Mouse (Mus musculus): ENCODE measurements around the gene Ccdc149. TPM values are rescaled to one million over a fixed set of nuclear protein-coding genes. Genes with fewer than 3 reads are reported as not detected.
A peak's percentile ranks its signal among the peaks of the same experiment; 100 is the strongest.

The Ccdc149 gene
- polyA plus RNA-seq, 1 experiment from 2014 or later, result 2.6 TPM

GRCm38 (mm10) chr5:52382837-52383236 lies 88.5 kb downstream of the Ccdc149 start:
- no peak overlapping the region for H3K9ac ChIP-seq
- no peaks in the 10 kb centered on the region for H3K27me3 ChIP-seq (replicated peaks)
- no peak for ATAC-seq (ENCODE audit: insufficient number of reproducible peaks, low FRiP score)
- no peak overlapping the region for H3K4me3 ChIP-seq
- H3K4me2 ChIP-seq, result no peak overlapping the region
- 78% methylated on average over 8 of the region's 8 CpGs for WGBS
- H3K4me1 ChIP-seq (replicated peaks), result no peaks in the 10 kb centered on the region
- H3K27ac ChIP-seq (ENCODE audit: poor library complexity, severe bottlenecking), result no peak overlapping the region
- H3K36me3 ChIP-seq, result no peaks in the 10 kb centered on the region
- no peaks in the 10 kb centered on the region for H3K9me3 ChIP-seq (replicated peaks)

GRCm38 (mm10) chr5:52375847-52376246 lies 95.5 kb downstream of the Ccdc149 start:
- Histone ChIP-seq H3K9ac (no peak overlapping the region), H3K36me3 (no peaks in the 10 kb centered on the region), H3K4me2 (no peak overlapping the region), H3K9me3 (replicated peaks) (no peaks in the 10 kb centered on the region), H3K4me3 (no peak overlapping the region), H3K4me1 (replicated peaks) (no peaks in the 10 kb centered on the region), H3K27ac (ENCODE audit: poor library complexity, severe bottlenecking) (no peak overlapping the region), H3K27me3 (replicated peaks) (no peaks in the 10 kb centered on the region)
- ATAC-seq (ENCODE audit: insufficient number of reproducible peaks, low FRiP score), result no peak
- 77% methylated on average over 9 of the region's 9 CpGs for WGBS

GRCm38 (mm10) chr5:52370901-52371300 lies 100.4 kb downstream of the Ccdc149 start:
- no peaks in the 10 kb centered on the region for H3K9me3 ChIP-seq (replicated peaks)
- no peak overlapping the region for H3K27ac ChIP-seq (ENCODE audit: poor library complexity, severe bottlenecking)
- no peak for ATAC-seq (ENCODE audit: insufficient number of reproducible peaks, low FRiP score)
- H3K4me1 ChIP-seq (replicated peaks), result no peaks in the 10 kb centered on the region
- no peak overlapping the region for H3K4me3 ChIP-seq
- no peaks in the 10 kb centered on the region for H3K36me3 ChIP-seq
- peaks cover 26% of the 10 kb centered on the region for H3K27me3 ChIP-seq (replicated peaks)
- no peak overlapping the region for H3K4me2 ChIP-seq
- WGBS, result 87% methylated on average over 6 of the region's 6 CpGs
- H3K9ac ChIP-seq, result no peak overlapping the region

- WGBS, result 37% methylated on average over 63 of the region's 63 CpGs
- H3K36me3 ChIP-seq, result no peaks in the 10 kb centered on the region
- H3K4me2 ChIP-seq, result peak overlapping the region; percentile 69
- H3K27me3 ChIP-seq (replicated peaks), result peaks cover 26% of the 10 kb centered on the region
- no peak overlapping the region for H3K27ac ChIP-seq (ENCODE audit: poor library complexity, severe bottlenecking)
- H3K4me3 ChIP-seq, result peak overlapping the region; percentile 36
- ATAC-seq (ENCODE audit: insufficient number of reproducible peaks, low FRiP score), result no peak
- peak overlapping the region; percentile 53; the same call in 1 of the 2 replicates for H3K9ac ChIP-seq
- H3K4me1 ChIP-seq (replicated peaks), result peaks cover 11% of the 10 kb centered on the region
- H3K9me3 ChIP-seq (replicated peaks), result no peaks in the 10 kb centered on the region
Measured at GRCm38 (mm10) chr5:52367866-52368840, 103.2 kb downstream of the Ccdc149 start.

- Histone ChIP-seq H3K36me3 (no peaks in the 10 kb centered on the region), H3K9me3 (replicated peaks) (no peaks in the 10 kb centered on the region)
Measured at GRCm38 (mm10) chr5:52366661-52367060, 104.7 kb downstream of the Ccdc149 start.

GRCm38 (mm10) chr5:52365930-52366329 lies 105.4 kb downstream of the Ccdc149 start:
- H3K27me3 ChIP-seq (replicated peaks), result peaks cover 26% of the 10 kb centered on the region
- ATAC-seq (ENCODE audit: insufficient number of reproducible peaks, low FRiP score), result no peak
- no peaks in the 10 kb centered on the region for H3K36me3 ChIP-seq
- no peak overlapping the region for H3K4me3 ChIP-seq
- H3K4me1 ChIP-seq (replicated peaks), result peaks cover 13% of the 10 kb centered on the region
- no peak overlapping the region for H3K27ac ChIP-seq (ENCODE audit: poor library complexity, severe bottlenecking)
- WGBS, result 81% methylated on average over 5 of the region's 5 CpGs
- H3K9ac ChIP-seq, result no peak overlapping the region
- no peak overlapping the region for H3K4me2 ChIP-seq
- H3K9me3 ChIP-seq (replicated peaks), result no peaks in the 10 kb centered on the region

More at GRCm38 (mm10) chr5:52366661-52367060, 104.7 kb downstream of the Ccdc149 start:
- WGBS, result 54% methylated on average over 2 of the region's 2 CpGs
- H3K4me3 ChIP-seq, result no peak overlapping the region
- no peak for ATAC-seq (ENCODE audit: insufficient number of reproducible peaks, low FRiP score)
- H3K4me1 ChIP-seq (replicated peaks), result peaks cover 12% of the 10 kb centered on the region
- H3K27ac ChIP-seq (ENCODE audit: poor library complexity, severe bottlenecking), result no peak overlapping the region
- H3K27me3 ChIP-seq (replicated peaks), result peaks cover 26% of the 10 kb centered on the region
- no peak overlapping the region for H3K9ac ChIP-seq
- H3K4me2 ChIP-seq, result no peak overlapping the region

- 54% methylated on average over 5 of the region's 5 CpGs for WGBS
Measured at GRCm38 (mm10) chr5:52364521-52364920, 106.8 kb downstream of the Ccdc149 start.

DNA sequence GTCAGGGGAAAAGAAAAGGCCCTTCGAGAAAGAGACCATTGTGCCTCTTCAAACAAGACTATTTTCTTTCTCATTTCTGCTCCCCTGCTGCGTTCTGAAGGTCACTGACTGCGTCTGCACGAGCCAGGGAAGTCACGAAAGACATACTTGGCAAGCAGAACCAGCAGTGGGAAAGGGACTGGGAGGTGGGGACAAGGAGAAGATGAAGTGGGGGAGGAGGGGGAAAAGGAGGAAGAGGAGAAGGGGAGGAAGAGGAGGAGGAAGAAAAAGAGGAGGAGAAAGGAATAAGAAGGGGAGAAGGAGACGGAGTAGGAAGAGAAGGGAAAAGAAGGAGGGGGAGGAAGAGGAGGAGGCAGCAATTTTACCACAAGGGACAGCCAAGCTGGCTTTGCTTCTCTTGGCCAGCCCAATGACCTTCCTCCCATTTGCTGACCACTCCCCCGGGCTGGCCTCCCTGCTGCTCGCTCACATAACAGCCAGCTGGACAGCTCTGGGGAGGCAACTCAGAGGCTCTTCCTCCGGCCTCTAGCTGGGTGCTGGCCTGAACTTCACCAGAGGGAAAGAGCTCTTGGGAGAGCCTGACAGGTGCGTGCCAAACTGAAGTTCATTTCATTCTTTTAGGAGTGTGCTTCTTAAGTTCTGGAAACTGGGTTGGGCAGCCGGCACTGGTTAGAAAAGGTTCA lies 107.7 kb downstream of the Ccdc149 start, which contains the start of gene Sod3:
Sod3 (plus strand) TSS at position 324 of the 683 bp plus-strand sequence.
- H3K9ac ChIP-seq, result no peak within 1 kb of the TSS
- peak; percentile 45; the same call in 1 of the 2 replicates for ATAC-seq (ENCODE audit: insufficient number of reproducible peaks, low FRiP score)
- H3K27me3 ChIP-seq (replicated peaks), result peaks cover 13% of the 10 kb centered on the region
- no peaks in the 10 kb centered on the region for H3K36me3 ChIP-seq
- 17% methylated on average over 11 of the region's 11 CpGs for WGBS
- peak within 1 kb of the TSS; percentile 33 for H3K4me2 ChIP-seq
- H3K4me3 ChIP-seq, result no peak within 1 kb of the TSS
- no peaks in the 10 kb centered on the region for H3K9me3 ChIP-seq (replicated peaks)
- H3K27ac ChIP-seq (ENCODE audit: poor library complexity, severe bottlenecking), result no peak within 1 kb of the TSS
- H3K4me1 ChIP-seq (replicated peaks), result peaks cover 22% of the 10 kb centered on the region

More at GRCm38 (mm10) chr5:52364521-52364920, 106.8 kb downstream of the Ccdc149 start:
- peaks cover 22% of the 10 kb centered on the region for H3K4me1 ChIP-seq (replicated peaks)
- ATAC-seq (ENCODE audit: insufficient number of reproducible peaks, low FRiP score), result no peak
- H3K27ac ChIP-seq (ENCODE audit: poor library complexity, severe bottlenecking), result no peak overlapping the region
- no peak overlapping the region for H3K4me3 ChIP-seq
- H3K36me3 ChIP-seq, result no peaks in the 10 kb centered on the region
- H3K4me2 ChIP-seq, result no peak overlapping the region
- H3K9me3 ChIP-seq (replicated peaks), result no peaks in the 10 kb centered on the region
- H3K27me3 ChIP-seq (replicated peaks), result peaks cover 21% of the 10 kb centered on the region
- no peak overlapping the region for H3K9ac ChIP-seq

GRCm38 (mm10) chr5:52362776-52363467 lies 108.4 kb downstream of the Ccdc149 start:
- peaks cover 7% of the 10 kb centered on the region for H3K27me3 ChIP-seq (replicated peaks)
- no peak overlapping the region for H3K4me3 ChIP-seq
- no peak for ATAC-seq (ENCODE audit: insufficient number of reproducible peaks, low FRiP score)
- WGBS, result 66% methylated on average over 6 of the region's 6 CpGs
- 0 out of 2 replicates have a peak overlapping the region, but pooled peaks have one; percentile 33 for H3K4me2 ChIP-seq
- no peaks in the 10 kb centered on the region for H3K36me3 ChIP-seq
- no peak overlapping the region for H3K9ac ChIP-seq
- H3K4me1 ChIP-seq (replicated peaks), result peaks cover 22% of the 10 kb centered on the region
- no peak overlapping the region for H3K27ac ChIP-seq (ENCODE audit: poor library complexity, severe bottlenecking)
- no peaks in the 10 kb centered on the region for H3K9me3 ChIP-seq (replicated peaks)

DNA sequence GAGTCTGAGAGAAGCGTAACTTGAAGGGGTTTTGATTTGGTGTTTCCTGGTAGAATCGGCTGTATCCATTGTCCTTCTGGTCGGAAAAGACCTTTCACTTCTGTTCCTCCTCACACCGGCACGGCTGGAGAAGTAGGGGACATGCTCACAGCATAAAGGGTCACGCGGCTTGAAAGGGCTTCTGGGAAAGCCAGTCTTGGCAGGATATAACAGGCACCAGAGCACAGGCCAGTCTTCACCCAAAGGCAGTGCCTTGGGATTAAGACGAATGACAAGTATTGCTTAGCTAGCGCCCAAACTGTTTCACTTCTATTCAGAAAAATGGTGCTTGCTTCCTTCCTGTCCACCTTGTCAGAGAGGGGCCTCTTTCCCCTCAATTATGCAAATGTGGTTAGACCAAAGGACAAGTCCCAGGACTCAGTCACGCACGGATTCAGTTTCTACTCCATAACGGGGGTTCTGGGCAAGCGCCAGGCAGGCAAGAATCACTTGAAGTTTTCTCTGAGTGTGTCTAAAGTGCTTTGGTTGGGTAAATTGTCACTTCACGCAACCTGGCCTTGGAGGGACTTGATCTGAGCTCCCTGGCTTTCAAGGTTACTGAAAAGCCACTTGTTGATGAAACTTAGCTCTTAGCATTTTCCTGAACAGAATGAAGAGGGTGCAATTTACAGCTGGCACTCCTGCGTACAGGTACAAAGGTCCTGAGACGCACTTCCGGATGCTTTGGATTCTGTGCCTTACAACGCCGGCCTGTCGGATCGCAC lies 110.9 kb downstream of the Ccdc149 start:
- Histone ChIP-seq H3K4me2 (peak overlapping the region; percentile 25; the same call in 1 of the 2 replicates), H3K36me3 (no peaks in the 10 kb centered on the region), H3K4me1 (replicated peaks) (peaks cover 22% of the 10 kb centered on the region), H3K9me3 (replicated peaks) (no peaks in the 10 kb centered on the region), H3K27me3 (replicated peaks) (no peaks in the 10 kb centered on the region), H3K4me3 (no peak overlapping the region), H3K9ac (no peak overlapping the region; the same call in 1 of the 2 replicates), H3K27ac (ENCODE audit: poor library complexity, severe bottlenecking) (no peak overlapping the region)
- ATAC-seq (ENCODE audit: insufficient number of reproducible peaks, low FRiP score), result no peak
- WGBS, result 57% methylated on average over 21 of the region's 21 CpGs
